Mouse (Mus musculus) heart, postnatal 0 days (tissue): ENCODE data around the gene Anxa11.

Experiments used
- CTCF ChIP-seq: IDR thresholded peaks from 2 replicates; pipeline ENCODE4 v1.5.1; 2016; ENCODE audit warnings: antibody characterized with exemption, control low read depth, low read depth
- EP300 ChIP-seq: IDR thresholded peaks from 2 replicates; pipeline ENCODE4 v1.6.1; 2016; ENCODE audit warnings: antibody characterized with exemption, low read depth

DNA sequence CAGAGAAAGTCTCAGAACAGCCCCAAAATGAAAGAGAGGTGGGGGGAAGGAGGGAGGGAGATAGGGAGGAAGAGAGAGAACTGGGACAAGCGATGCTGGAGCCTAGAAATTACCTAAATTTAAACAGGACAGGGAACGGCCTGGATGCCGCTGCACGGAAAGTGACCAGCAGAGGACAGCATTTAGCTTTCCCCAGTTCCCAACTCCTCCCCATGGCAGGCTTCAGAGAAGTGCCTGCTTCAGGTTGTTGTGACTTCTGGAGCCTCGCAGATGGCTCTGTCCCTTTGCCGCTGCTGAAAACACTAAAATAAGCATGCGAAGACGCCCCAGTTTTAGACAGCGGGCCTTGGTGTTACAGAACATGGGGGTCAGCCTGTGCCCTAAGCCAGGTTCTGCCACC, 25.5 kb upstream of the Anxa11 start:
- TF ChIP-seq CTCF: peak; percentile 96
- TF ChIP-seq EP300: no peak
